Mouse (Mus musculus) heart, adult 2 months (tissue): ENCODE measurements around the gene Dlg1.

Experiments
- CTCF ChIP-seq: fragments of 200-600 bp; IDR thresholded peaks from 2 replicates; pipeline ENCODE4 v1.8.1; 2022; ENCODE audit warnings: antibody characterized with exemption, mild to moderate bottlenecking, moderate library complexity
- EP300 ChIP-seq: fragments of 200-500 bp; IDR thresholded peaks from 2 replicates; pipeline ENCODE4 v1.6.1; 2011; ENCODE audit warnings: low read depth, low read length, control low read depth; ENCODE audit not compliant: insufficient read depth

DNA sequence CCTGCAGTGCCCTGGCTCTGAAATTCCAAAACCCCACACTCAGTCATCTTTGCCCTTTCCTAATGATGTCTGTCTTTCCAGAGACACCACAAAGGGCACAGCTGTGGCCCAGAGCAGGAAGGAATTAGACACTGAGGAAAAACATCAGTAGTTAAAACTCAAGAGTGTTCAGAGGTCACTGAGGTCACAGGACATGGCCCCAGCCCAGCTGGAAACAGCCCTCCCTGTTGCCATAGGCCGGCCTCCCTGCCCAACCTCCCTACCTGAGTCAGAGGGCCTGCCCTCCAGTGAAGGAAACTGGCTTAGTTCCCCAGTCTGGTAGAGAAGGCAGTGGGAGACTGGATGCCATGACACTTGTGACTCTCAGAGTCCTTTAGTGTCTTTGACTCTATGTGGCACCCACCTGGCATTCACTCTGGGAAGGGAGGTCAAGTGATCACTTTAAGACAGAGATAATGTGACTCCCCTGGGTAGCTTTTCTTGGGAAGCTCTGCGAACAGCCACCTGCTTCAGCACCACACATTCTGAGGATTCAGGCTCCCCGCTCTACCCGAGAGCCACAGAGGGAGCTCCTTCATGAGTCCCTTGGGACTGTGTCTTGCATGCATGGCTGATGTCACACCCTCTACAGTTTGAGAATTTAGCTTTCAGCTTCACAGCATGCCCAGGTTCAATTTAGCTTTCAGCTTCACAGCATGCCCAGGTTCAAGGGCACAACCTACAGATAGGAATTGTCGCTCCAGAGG is 230.3 kb downstream of the Dlg1 start:
- TF ChIP-seq CTCF (no peak), EP300 (no peak)
